Mouse (Mus musculus) CH12.LX (cell line): ENCODE data around the gene Ncl. TPM values are rescaled to one million over a fixed set of nuclear protein-coding genes. Genes with fewer than 3 reads are reported as not detected.
A peak's percentile ranks its signal among the peaks of the same experiment; 100 is the strongest.

ENCODE experiments used
- DNase-seq: peaks from one replicate; pipeline ENCODE4 v3.0.0-alpha.2; 2013; ENCODE audit errors: extremely low read depth
- H3K27ac ChIP-seq: 2 replicates; pipeline ENCODE4 v1.5.1; 2012; ENCODE audit warnings: low read depth, mild to moderate bottlenecking, control low read depth, moderate library complexity; ENCODE audit not compliant: insufficient read depth
- H3K27me3 ChIP-seq: replicated peaks from 2 replicates; pipeline ENCODE3; 2012; ENCODE audit warnings: inconsistent platforms
- H3K36me3 ChIP-seq, 2 experiments: replicated peaks in 1 of 2; 2 replicates each; pipeline versions ENCODE3 to v1.6.1; 2012; ENCODE audit warnings: inconsistent platforms in 1 of 2, low read length in 1 of 2, mild to moderate bottlenecking in 1 of 2, mixed read lengths in 1 of 2, moderate library complexity in 1 of 2; ENCODE audit not compliant: control insufficient read depth in 1 of 2, insufficient read depth in 1 of 2
- H3K4me1 ChIP-seq, 2 experiments: 2 replicates each; pipeline ENCODE4 v1.6.1; 2012; ENCODE audit warnings: inconsistent platforms in 1 of 2, moderate library complexity in 1 of 2; ENCODE audit not compliant: insufficient read depth in 2 of 2, control insufficient read depth in 1 of 2
- H3K4me2 ChIP-seq: 2 replicates; pipeline ENCODE4 v1.6.1; 2012; ENCODE audit warnings: low read depth, mild to moderate bottlenecking, control low read depth; ENCODE audit not compliant: poor library complexity, insufficient read depth, severe bottlenecking
- H3K4me3 ChIP-seq, 3 experiments: fragments of 150-350 bp in 1 of 3; sonication (generic) in 1 of 3; replicated peaks in 1 of 3; 2 replicates each; pipeline versions ENCODE3 to v1.5.1; 2011 to 2012; ENCODE audit warnings: low read depth in 2 of 3, low read length in 2 of 3, mild to moderate bottlenecking in 2 of 3, moderate library complexity in 2 of 3, control low read depth in 1 of 3, improper control_type of control experiment in 1 of 3, inconsistent platforms in 1 of 3, mixed read lengths in 1 of 3; ENCODE audit not compliant: poor library complexity in 1 of 3
- H3K79me2 ChIP-seq: replicated peaks from 2 replicates; pipeline ENCODE4 v1.6.1; 2012; ENCODE audit warnings: mild to moderate bottlenecking, moderate library complexity; ENCODE audit not compliant: control insufficient read depth, poor library complexity, insufficient read depth, severe bottlenecking; ENCODE audit errors: extremely low read depth
- H3K9ac ChIP-seq: 2 replicates; pipeline ENCODE4 v1.6.1; 2012; ENCODE audit warnings: low read depth, mild to moderate bottlenecking, control low read depth, moderate library complexity; ENCODE audit not compliant: insufficient read depth
- H3K9me3 ChIP-seq: replicated peaks from 2 replicates; pipeline ENCODE3; 2012; ENCODE audit warnings: low read length, inconsistent platforms, mixed read lengths
- CHD1 ChIP-seq: IDR thresholded peaks from 2 replicates; pipeline ENCODE4 v1.6.1; 2012; ENCODE audit warnings: low read depth, low read length, improper control_type of control experiment, inconsistent platforms
- CHD2 ChIP-seq: IDR thresholded peaks from 2 replicates; pipeline ENCODE4 v1.6.1; 2011; ENCODE audit warnings: low read length, improper control_type of control experiment
- CTCF ChIP-seq, 2 experiments: IDR thresholded peaks in 1 of 2; conservative IDR thresholded peaks in 1 of 2; 2 replicates each; pipeline ENCODE4 v1.5.1; 2011 to 2012; ENCODE audit warnings: low read depth in 2 of 2, low read length in 2 of 2, improper control_type of control experiment in 1 of 2, inconsistent platforms in 1 of 2, mild to moderate bottlenecking in 1 of 2, moderate library complexity in 1 of 2
- E2F4 ChIP-seq: IDR thresholded peaks from 2 replicates; pipeline ENCODE4 v1.6.1; 2011; ENCODE audit warnings: low read depth, low read length, improper control_type of control experiment; ENCODE audit not compliant: insufficient replicate concordance
- IRF4 ChIP-seq: IDR thresholded peaks from 2 replicates; pipeline ENCODE4 v1.6.1; 2014; ENCODE audit warnings: low read depth, mild to moderate bottlenecking, inconsistent platforms, low read length, improper control_type of control experiment
- JUN ChIP-seq: IDR thresholded peaks from 2 replicates; pipeline ENCODE4 v1.6.1; 2011; ENCODE audit warnings: low read depth, mild to moderate bottlenecking, low read length, improper control_type of control experiment, moderate library complexity; ENCODE audit not compliant: insufficient read depth
- MAX ChIP-seq: IDR thresholded peaks from 2 replicates; pipeline ENCODE4 v1.6.1; 2011; ENCODE audit warnings: low read length, improper control_type of control experiment
- MEF2A ChIP-seq: IDR thresholded peaks from 2 replicates; pipeline ENCODE4 v1.6.1; 2014; ENCODE audit warnings: low read depth, mild to moderate bottlenecking, inconsistent platforms, low read length, improper control_type of control experiment, borderline replicate concordance
- MYC ChIP-seq: IDR thresholded peaks from 2 replicates; pipeline ENCODE4 v1.6.1; 2011; ENCODE audit warnings: low read depth, mild to moderate bottlenecking, improper control_type of control experiment, low read length
- PAX5 ChIP-seq: IDR thresholded peaks from 2 replicates; pipeline ENCODE4 v1.6.1; 2012; ENCODE audit warnings: low read length, inconsistent platforms, mixed read lengths
- POLR2A ChIP-seq: IDR thresholded peaks from 2 replicates; pipeline ENCODE4 v1.6.1; 2011; ENCODE audit warnings: low read depth, mild to moderate bottlenecking, improper control_type of control experiment, low read length
- RAD21 ChIP-seq: IDR thresholded peaks from 2 replicates; pipeline ENCODE4 v1.6.1; 2011; ENCODE audit warnings: low read depth, mild to moderate bottlenecking, low read length, improper control_type of control experiment, moderate library complexity
- SMC3 ChIP-seq: IDR thresholded peaks from 2 replicates; pipeline ENCODE4 v1.6.1; 2011; ENCODE audit warnings: low read depth, low read length, improper control_type of control experiment
- TBP ChIP-seq: conservative IDR thresholded peaks from 2 replicates; pipeline ENCODE4 v1.6.1; 2011; ENCODE audit warnings: low read depth, low read length, improper control_type of control experiment
- TCF12 ChIP-seq: IDR thresholded peaks from 2 replicates; pipeline ENCODE4 v1.6.1; 2014; ENCODE audit warnings: low read depth, mild to moderate bottlenecking, inconsistent platforms, low read length, improper control_type of control experiment
- UBTF ChIP-seq: IDR thresholded peaks from 2 replicates; pipeline ENCODE4 v1.6.1; 2012; ENCODE audit warnings: low read depth, mild to moderate bottlenecking, inconsistent platforms, low read length, improper control_type of control experiment, moderate library complexity
- USF1 ChIP-seq: IDR thresholded peaks from 2 replicates; pipeline ENCODE4 v1.6.1; 2014; ENCODE audit warnings: low read depth, mild to moderate bottlenecking, inconsistent platforms, low read length, improper control_type of control experiment
- ZC3H11A ChIP-seq: IDR thresholded peaks from 2 replicates; pipeline ENCODE4 v1.6.1; 2012; ENCODE audit warnings: low read depth, mild to moderate bottlenecking, inconsistent platforms, low read length, improper control_type of control experiment
- ZMIZ1 ChIP-seq: IDR thresholded peaks from 2 replicates; pipeline ENCODE4 v1.6.1; 2012; ENCODE audit warnings: low read depth, mild to moderate bottlenecking, inconsistent platforms, low read length, improper control_type of control experiment
- dilution Hi-C: fragments of 300-500 bp; cut with MboI; formaldehyde crosslinking; loops from 2 replicates; pipeline ENCODE4 v1.14.3; 2020; ENCODE audit warnings: low sequenced_read_pairs; ENCODE audit not compliant: extremely low pct_unique_long_range_greater_than_20kb, extremely low pct_ligation_motif_present
- in situ Hi-C: fragments of 300-500 bp; cut with MboI; formaldehyde crosslinking; loops from 3 replicates; pipeline ENCODE4 v1.14.3; 2019; ENCODE audit warnings: low sequenced_read_pairs, low pct_ligation_motif_present, low pct_unique_long_range_greater_than_20kb, mixed read lengths
- polyA plus RNA-seq: library from polyadenylated mRNA; unstranded; fragments of >175 nt; gene quantifications from 2 replicates; pipeline ENCODE4 v1.2.1, GENCODE M21; 2012; ENCODE audit warnings: low read depth; ENCODE audit not compliant: insufficient read length
- total RNA-seq, 2 experiments: library from RNA; depleted of rRNA; stranded (reverse); fragments of 300-350 nt in 1 of 2; fragments of >200 nt in 1 of 2; gene quantifications; 2 replicates each; pipeline ENCODE4 v1.2.3; 2012 to 2014

Gene Ncl
- total and polyA plus RNA-seq, 3 experiments, result 184 to 2,617 (median 359) TPM

GRCm38 (mm10) chr1:86361852-86362615, 2.8 kb upstream of the Ncl start:
- no peak overlapping the region for H3K27ac ChIP-seq
- H3K4me1 ChIP-seq, result peaks cover 7 to 34% of the 10 kb centered on the region in 2 experiments
- TF ChIP-seq POLR2A (no peak), USF1 (no peak), ZC3H11A (no peak), SMC3 (no peak), CHD1 (no peak), IRF4 (no peak), MEF2A (no peak), CHD2 (no peak), RAD21 (no peak), PAX5 (no peak), TCF12 (no peak), E2F4 (no peak), TBP (no peak), JUN (no peak)
- dilution Hi-C loops, result no loop called here
- H3K9me3 ChIP-seq, result no peaks in the 10 kb centered on the region
- H3K4me2 ChIP-seq, result no peak overlapping the region
- in situ Hi-C loops, result no loop called here
- DNase-seq, result no peak
- peaks cover 36% of the 10 kb centered on the region for H3K79me2 ChIP-seq
- H3K4me3 ChIP-seq, result no peak overlapping the region
- H3K9ac ChIP-seq, result no peak overlapping the region
- H3K27me3 ChIP-seq, result no peaks in the 10 kb centered on the region
- peaks cover 5 to 10% of the 10 kb centered on the region in 2 experiments for H3K36me3 ChIP-seq

DNA sequence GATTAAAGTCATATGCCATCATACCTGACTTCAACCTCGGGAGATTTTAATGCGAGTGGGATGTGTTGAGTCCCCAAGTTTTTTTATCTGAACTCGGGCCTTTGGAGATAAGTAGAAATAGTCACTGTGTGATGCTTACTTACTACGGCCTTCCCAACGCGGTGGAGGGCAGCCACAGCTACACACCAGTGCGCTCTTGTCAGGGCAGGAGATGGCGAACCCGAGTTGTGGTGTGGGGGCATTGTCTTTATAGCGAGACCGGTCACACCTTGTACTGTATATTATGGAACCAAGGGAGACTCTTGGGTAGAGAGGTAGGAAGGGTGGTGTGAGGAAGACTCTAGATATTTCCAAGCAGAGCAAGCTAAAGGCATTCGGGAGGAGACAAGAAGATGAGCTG, 1.2 kb upstream of the Ncl start:
- peaks cover 10 to 50% of the 10 kb centered on the region in 2 experiments for H3K4me1 ChIP-seq
- peak overlapping the region; percentile 81 for H3K4me2 ChIP-seq
- dilution Hi-C loops (no loop called here), in situ Hi-C loops (no loop called here)
- peak overlapping the region; percentile 98 for H3K9ac ChIP-seq
- H3K36me3 ChIP-seq, result peaks cover 16 to 26% of the 10 kb centered on the region in 2 experiments
- DNase-seq, result no peak
- H3K27me3 ChIP-seq, result no peaks in the 10 kb centered on the region
- TF ChIP-seq SMC3, result no peak
- no peak for TF ChIP-seq MYC
- TF ChIP-seq CTCF (conservative IDR thresholded peaks at IDR 0.05 in 1 of 2, IDR thresholded peaks at IDR 0.05 in 1 of 2; ENCODE audit: low read depth in 2 of 2, low read length in 2 of 2), result no peak
- 0 out of 2 replicates have a peak, but pooled peaks have one; percentile 28 for TF ChIP-seq UBTF
- no peak for TF ChIP-seq TCF12
- 0 out of 2 replicates have a peak, but pooled peaks have one; percentile 27 for TF ChIP-seq ZMIZ1
- TF ChIP-seq E2F4, result no peak
- TF ChIP-seq CHD2, result no peak
- no peak for TF ChIP-seq MAX
- no peaks in the 10 kb centered on the region for H3K9me3 ChIP-seq
- peaks cover 47% of the 10 kb centered on the region for H3K79me2 ChIP-seq
- H3K27ac ChIP-seq, result no peak overlapping the region
- peak overlapping the region; percentile 86 to 96 (median 96) for H3K4me3 ChIP-seq
